Mouse (Mus musculus): ENCODE results near the gene Nprl2.

Nprl2 gene

GRCm38 (mm10) chr9:107541474-107542351 lies at the start of gene Nprl2, which contains the start of gene Cyb561d2:
Gene Nprl2, plus strand, starts transcription at chr9:107542226.
Gene Cyb561d2, minus strand, starts transcription at chr9:107542193.
- DNase-seq = peak; percentile 90 to 92

- DNase-seq = no peak
Measured at GRCm38 (mm10) chr9:107493511-107493910, 48.5 kb upstream of the Nprl2 start.

DNA sequence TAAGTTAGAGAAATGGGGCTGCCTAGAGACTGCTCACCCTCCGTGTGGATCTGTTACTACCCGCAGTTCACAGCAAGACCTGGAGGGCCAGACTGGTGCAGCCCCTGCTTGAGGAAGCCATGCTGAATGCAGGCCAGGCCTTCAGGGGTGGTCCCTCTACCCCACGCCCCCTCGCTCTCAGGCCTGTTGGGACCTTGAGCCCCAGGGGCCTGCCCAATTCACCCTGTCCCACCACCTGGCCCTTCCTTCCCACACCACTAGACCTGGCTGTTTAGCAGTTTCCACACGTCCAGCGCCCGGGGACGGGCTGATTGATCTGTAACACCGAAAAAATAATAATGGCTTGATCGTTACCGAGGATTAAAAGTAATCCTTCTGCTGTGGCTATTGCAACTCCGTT lies 47.8 kb upstream of the Nprl2 start:
- no peak for DNase-seq

- no peak for DNase-seq
Measured at GRCm38 (mm10) chr9:107496359-107496758, 45.7 kb upstream of the Nprl2 start.

GRCm38 (mm10) chr9:107500708-107501286 lies 41.2 kb upstream of the Nprl2 start:
- DNase-seq = no peak

DNA sequence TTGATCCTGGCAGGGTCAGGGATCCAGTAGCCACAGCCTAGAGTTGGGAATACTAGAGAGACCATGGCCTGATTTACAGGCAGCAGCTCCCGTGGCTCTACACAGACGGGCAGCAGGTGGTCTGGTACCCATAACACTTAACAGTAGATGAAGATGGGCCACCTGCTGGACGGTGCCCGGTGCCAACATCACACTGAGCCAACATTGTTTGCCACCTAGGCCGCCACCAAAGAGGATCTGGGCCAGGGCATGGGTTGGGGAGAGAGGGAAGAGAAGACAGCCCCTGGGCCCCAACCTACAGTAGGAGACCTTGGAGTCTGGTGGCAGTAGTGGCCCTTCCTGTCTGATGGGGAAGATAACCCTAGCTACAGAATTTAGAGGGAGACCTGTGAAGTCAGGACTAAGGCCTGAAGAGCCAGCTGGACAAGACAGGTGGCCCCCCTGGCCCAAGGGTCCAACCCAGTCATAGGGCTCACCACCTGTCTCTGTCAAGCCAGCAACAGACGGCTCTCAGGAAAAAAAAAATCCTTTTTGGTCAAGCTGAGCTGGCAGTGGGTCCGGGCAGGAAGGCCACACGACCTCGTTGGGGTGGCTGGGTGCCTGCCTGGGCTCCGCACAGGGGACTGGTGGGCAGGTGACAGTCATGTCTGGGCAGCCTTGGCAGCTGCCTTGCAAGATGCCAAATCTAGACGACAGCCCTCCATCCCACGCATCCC lies 39.7 kb upstream of the Nprl2 start:
- peak; percentile 70 to 80 for DNase-seq

DNA sequence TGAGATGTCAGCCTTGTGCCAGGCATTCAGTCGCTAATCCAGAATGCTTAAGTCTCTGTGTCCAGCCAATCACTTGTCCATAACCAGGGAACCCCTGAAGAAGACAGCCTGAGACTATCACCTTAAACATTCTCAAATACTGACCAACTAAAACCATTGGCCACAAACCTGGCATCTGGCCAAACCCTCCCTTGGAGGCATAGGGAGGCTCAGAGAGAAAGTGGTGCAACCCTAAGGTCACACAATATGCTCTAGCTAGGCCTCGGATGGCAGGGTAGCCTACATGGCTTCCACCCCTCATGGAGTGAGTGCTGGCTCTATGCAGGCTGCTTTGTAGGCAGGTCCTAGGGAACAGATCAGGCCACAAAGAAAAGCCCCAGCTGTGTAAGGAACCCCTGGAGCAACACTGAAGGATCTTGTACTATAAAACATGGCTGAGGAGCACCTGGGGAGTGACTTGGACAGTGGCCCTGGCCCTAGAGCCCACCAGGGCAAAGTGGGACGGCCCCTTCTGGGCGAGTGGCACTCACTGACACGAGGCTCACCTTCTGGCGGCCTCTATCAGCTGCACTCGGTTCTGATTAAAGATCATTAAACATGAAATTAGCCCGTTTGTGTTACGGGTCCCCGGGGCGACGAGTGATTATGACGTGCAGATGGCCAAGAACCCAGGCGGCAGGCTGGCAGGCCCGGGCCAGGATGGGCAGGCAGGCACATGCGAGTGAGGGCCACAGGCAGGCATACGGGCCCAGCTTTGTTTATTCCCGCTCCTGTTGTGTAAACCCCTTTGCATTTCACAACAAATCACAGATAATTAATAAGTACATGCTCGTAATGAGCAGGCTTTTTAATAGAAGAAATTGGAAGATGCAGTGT lies 37.1 kb upstream of the Nprl2 start:
- DNase-seq = peak; percentile 42 to 44

- no peak for DNase-seq
Measured at GRCm38 (mm10) chr9:107508266-107508665, 33.8 kb upstream of the Nprl2 start.

GRCm38 (mm10) chr9:107510384-107511100 lies 31.5 kb upstream of the Nprl2 start:
- no peak for DNase-seq

DNA sequence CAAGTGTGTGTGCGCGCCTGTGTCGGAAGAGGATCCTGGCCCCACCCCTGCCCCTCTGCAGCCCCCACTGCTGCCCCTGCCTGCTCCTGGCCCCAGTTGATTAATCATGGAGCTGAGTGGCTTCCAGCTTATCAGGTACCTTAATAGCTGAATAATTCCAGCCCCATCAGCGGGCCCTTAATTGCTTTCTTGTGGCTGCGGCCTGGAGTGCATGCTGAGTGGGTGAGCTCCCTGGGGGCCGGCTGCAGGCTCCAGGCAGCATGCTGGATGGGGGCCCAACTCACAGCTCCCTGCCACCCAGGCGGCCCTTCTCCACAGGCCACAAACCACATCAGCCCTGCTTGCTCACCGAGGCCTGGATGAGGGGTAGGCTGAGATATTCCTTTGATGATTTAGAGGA lies 30.6 kb upstream of the Nprl2 start:
- DNase-seq = no peak

DNA sequence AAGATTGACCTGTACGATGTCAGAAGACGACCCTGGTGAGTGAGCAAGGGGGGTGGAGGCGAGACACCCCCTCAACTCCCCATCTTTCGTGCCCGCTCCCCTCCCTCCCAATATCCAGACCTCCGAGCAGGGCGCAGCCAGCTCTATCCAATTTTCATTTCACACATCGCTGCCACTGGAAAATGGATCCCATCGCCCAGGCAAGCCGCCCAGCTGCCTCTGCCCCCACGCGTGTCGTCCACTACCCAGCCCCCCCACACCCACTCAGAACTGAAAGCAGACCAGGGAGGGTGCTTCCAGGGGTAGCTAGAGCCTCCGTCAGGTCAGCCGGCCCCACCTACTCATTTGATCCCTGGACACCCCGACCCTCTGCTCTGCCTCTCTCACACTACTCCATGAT lies 29.7 kb upstream of the Nprl2 start:
- no peak for DNase-seq

GRCm38 (mm10) chr9:107514303-107514955 lies 27.6 kb upstream of the Nprl2 start:
- peak; percentile 94 to 95 for DNase-seq

DNA sequence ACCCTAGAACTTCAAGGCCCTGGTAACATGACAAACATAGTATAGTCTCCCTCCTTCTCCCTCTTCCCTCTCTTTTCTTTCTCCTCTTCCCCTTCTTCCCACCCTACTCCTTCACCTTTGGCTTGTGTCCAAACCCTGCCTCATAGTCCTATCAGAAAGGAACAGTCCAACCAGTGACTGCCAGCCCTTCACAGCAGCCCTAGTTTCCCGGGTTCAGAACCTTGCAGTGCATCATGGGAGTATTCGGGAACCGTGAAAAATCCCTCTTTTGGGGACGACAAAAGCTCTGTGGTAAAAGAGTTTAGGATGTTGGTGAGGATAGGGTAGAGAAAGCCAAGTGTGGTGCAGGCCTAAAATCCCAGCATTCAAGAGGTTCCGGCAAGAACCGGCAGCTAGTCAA lies 21.7 kb upstream of the Nprl2 start:
- DNase-seq = no peak

DNA sequence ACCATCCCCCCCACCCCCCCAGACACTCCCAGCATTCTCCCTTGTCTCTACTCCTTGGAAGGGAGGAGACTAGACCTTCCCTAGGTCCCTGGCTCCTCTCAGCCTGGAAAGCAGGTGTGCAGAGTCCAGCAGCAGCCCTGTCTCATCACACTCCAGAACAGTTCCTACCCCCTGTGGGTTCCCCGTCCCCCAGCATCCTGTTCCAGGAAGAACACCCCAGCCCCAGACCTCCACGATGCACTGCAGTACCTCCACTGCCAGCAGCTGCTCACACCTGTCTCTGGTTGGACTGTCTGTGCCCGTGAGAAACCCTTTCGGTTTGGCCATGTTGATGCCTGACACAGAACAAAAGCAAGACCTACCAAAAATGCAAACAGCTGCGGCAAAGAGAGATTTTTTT lies 20.8 kb upstream of the Nprl2 start:
- DNase-seq = no peak

DNA sequence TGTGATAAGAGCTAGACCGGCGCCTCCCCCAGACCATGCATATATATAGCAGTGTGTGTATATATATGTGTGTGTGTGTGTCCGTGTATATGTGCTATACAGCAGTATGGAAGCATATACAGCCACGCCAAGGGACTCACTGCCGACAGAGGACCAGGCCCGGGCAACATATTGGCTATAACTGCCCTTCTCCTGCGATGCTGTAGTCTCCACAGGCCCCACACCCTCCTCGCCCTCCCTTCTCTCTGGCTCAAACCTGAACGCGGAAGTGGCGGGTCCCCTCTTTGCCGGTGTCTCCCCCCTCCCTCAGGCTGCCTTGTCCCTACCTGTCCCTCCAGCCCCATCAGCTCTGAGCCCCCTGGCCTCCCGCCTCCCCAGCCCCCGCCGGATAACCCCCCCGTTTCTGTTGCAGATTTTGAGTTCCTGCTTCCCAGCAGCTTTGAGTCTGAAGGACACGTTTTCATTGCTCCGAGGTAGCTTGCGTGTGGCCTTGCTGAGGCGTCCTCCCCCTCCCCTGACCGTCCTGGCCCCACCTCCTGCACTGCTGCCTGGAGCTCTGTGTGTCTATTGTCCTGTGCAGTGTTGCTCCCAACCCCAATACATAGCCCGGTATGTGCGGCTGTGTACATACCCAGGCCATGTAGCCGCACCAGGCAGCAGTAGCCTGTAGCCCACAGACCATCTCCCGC lies 20.2 kb upstream of the Nprl2 start:
- DNase-seq = no peak

GRCm38 (mm10) chr9:107522400-107522711 lies 19.7 kb upstream of the Nprl2 start:
- no peak for DNase-seq

- DNase-seq = peak in 1 of 2 experiments; percentile 46
Measured at GRCm38 (mm10) chr9:107526198-107527026, 15.6 kb upstream of the Nprl2 start.

DNA sequence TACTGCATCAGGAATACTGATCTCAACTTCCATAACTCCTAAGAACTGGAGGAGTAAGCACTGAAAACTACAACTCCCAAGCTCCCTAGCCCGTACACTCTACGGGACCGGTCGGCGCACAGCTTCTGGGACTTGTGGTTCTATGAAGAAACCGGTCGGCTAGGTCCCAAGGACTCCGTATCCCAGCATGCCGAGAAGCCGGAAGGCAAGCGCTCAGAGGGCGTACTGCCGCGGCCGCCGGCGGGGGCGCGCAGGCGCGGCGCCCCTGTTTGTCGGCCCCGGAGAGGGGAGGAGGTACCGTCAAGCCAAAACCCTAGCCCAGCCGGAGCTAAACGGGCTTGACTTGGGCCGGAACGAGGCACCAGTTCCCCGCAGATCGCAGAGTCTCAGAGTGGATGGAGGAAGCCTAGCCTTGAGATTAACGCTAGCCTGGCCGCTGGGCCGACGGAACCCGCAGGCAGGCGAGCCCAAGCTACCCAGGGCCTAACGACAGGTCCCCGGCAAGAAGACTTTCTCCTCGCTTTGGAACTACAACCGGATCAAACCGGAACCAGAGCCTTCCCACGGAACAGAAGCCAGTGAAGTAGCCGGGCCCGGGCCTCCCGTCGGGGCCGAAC lies 8.1 kb upstream of the Nprl2 start, which contains the start of gene Tmem115:
Gene Tmem115 (plus strand): TSS at position 155 of the 617 bp plus-strand sequence.
- DNase-seq = peak; percentile 89 to 91

All from cerebellum, postnatal 36 days (tissue).